Mouse (Mus musculus): ENCODE results near the gene Grwd1. TPM values are rescaled to one million over a fixed set of nuclear protein-coding genes. Genes with fewer than 3 reads are reported as not detected.

The Grwd1 gene
- polyA plus RNA-seq, 1 experiment = 25.5 TPM

DNA sequence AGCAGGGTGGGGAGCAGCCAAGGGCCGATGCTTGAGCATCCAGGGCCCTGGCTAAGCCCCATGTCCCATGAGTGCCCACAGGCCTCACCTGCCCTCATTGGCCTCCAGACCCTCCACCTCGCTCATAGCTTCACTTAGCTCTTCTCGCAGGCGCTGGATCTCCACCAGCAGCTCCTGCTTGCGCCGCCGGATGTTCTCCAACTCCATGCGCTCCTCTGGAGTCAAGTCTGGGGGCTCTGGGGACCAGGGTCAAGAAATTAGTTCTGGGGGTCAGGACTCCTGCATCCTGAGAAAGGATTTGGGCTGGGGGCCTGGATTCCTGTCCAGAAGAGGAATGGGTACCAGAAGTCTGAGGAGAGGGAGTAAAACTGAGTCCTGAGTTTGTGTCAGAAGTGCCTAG lies 17.8 kb downstream of the Grwd1 start:
- no peak for TF ChIP-seq CTCF (IDR thresholded peaks at IDR 0.05; ENCODE audit: borderline replicate concordance, extremely low read depth, insufficient read depth, insufficient read length)
- TF ChIP-seq POLR2A (IDR thresholded peaks at IDR 0.05; ENCODE audit: borderline replicate concordance, extremely low read depth, insufficient read depth, insufficient read length, poor library complexity, severe bottlenecking) = no peak
- no peak for DNase-seq (ENCODE audit: low read depth)

DNA sequence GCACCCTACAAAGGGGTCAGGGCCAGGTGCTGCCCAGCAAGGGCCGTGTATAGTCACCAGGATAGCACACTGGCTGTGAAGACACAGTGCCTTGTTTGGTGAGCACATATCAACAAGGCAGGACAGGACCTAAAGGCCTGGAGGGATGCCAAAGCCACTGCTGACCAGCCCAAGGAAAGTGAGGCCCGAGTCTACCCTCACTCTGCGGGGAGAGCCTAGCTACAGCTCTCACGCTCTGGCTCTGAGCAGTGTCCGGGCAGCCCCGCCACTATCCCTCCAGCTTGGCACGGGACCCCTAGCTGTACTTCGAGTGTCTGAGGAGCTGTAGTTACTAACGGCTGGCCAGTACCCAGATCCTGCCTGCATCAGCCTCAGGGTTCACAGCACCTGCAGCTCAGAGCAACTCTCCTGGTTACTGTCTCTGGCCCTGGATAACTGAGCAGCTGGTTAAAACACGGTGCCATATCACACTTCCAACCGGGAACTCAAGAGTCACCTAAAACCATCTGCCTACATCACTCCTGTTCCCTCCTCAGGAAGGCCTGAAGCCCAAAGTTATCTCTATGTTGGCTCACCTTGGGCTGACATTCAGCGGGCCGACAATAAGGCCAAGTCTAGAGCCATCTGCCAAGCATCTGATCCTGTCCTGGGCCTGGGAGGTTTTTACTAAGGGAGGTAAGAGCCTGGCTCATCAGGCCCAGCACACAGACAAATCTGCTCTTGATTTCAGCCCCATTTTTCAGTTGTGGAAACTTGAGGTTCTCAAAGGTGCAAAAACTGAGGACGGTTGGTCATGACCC lies 21.3 kb downstream of the Grwd1 start:
- DNase-seq (ENCODE audit: low read depth) = peak; percentile 15
- no peak for TF ChIP-seq POLR2A (IDR thresholded peaks at IDR 0.05; ENCODE audit: borderline replicate concordance, extremely low read depth, insufficient read depth, insufficient read length, poor library complexity, severe bottlenecking)
- no peak for TF ChIP-seq CTCF (IDR thresholded peaks at IDR 0.05; ENCODE audit: borderline replicate concordance, extremely low read depth, insufficient read depth, insufficient read length)

DNA sequence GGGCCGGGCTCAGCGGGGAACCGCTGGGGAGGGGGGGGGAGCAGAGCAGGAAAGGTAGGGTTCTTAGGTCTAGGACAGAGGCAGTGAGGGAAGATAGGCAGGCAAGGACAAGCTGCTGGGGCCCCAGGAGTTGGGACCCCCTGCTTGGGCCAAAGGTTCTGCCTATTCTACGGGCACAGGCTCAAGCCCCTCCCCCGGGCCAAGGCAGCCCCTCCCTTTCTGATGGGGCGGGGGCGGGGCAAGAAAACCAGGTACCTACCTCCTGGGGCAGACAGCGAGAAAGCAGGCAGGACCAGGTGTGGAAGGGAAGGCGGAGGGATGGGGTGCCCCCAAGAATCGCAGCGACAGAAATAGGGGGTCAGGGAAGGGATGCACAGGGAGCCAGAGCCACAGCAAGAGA lies 22.3 kb downstream of the Grwd1 start:
- TF ChIP-seq POLR2A (IDR thresholded peaks at IDR 0.05; ENCODE audit: borderline replicate concordance, extremely low read depth, insufficient read depth, insufficient read length, poor library complexity, severe bottlenecking) = no peak
- no peak for TF ChIP-seq CTCF (IDR thresholded peaks at IDR 0.05; ENCODE audit: borderline replicate concordance, extremely low read depth, insufficient read depth, insufficient read length)
- no peak for DNase-seq (ENCODE audit: low read depth)

DNA sequence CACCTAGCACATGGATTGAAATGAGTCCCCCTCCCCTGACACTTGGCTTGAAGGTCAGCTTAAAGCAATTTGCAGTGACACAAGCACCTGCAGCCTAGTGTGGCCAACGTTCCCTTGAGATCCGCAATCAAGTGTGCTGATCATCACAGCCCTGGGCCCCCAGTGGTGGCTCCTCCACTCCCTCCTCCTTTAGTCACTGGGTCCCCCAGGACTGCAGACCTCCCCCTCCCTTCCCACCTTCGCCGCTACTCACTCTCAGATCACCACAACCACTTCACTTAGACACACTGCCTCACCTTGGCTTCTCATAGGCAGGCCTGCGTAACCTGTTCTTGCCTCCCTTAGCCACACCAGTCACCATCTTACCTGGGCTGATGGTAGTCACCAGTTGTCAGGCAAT lies 24.8 kb downstream of the Grwd1 start:
- TF ChIP-seq CTCF (IDR thresholded peaks at IDR 0.05; ENCODE audit: borderline replicate concordance, extremely low read depth, insufficient read depth, insufficient read length) (no peak), POLR2A (IDR thresholded peaks at IDR 0.05; ENCODE audit: borderline replicate concordance, extremely low read depth, insufficient read depth, insufficient read length, poor library complexity, severe bottlenecking) (no peak)
- DNase-seq (ENCODE audit: low read depth) = peak; percentile 11

DNA sequence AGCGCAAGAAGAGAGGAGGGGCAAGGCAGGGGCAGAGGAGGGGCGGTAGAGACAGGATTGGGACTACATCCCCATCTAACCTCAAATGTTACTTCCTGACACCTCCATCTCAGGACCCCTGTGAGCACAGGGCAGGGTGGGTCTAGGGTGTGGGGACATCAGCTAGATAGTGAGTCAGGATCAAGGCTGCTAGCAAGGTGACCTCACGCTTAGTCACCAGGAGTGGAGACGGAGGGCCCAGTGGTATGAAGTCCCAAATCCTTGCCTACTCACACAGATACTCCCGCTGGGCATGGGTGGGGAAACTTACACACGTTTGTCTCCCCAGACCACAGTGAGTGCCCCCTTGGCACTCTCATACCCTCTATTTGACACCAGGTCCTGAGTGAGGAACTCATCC lies 28.2 kb downstream of the Grwd1 start:
- TF ChIP-seq POLR2A (IDR thresholded peaks at IDR 0.05; ENCODE audit: borderline replicate concordance, extremely low read depth, insufficient read depth, insufficient read length, poor library complexity, severe bottlenecking) (no peak), CTCF (IDR thresholded peaks at IDR 0.05; ENCODE audit: borderline replicate concordance, extremely low read depth, insufficient read depth, insufficient read length) (no peak)

DNA sequence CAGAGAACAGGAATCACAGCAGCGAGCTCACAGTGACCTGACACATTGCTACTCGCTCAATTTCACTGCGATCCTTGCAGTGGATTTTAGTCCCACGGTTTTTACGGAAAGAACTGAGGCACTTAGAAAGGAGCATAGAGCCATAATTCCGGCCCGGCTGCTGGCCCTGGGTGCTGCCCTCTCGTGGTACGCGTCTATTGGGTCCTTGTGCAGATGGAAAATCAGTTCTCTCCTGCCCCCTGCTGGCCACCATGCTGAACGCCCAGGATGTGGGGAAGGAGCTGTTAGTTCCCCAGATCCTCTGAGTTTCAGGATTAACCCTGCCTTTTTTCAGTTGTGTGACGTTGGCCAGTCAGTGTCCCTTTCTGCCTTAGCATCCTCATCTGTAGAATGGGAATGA lies 29.4 kb downstream of the Grwd1 start:
- peak; percentile 96 for DNase-seq (ENCODE audit: low read depth)

More for the DNA sequence above, 28.2 kb downstream of the Grwd1 start:
- DNase-seq (ENCODE audit: low read depth) = no peak

DNA sequence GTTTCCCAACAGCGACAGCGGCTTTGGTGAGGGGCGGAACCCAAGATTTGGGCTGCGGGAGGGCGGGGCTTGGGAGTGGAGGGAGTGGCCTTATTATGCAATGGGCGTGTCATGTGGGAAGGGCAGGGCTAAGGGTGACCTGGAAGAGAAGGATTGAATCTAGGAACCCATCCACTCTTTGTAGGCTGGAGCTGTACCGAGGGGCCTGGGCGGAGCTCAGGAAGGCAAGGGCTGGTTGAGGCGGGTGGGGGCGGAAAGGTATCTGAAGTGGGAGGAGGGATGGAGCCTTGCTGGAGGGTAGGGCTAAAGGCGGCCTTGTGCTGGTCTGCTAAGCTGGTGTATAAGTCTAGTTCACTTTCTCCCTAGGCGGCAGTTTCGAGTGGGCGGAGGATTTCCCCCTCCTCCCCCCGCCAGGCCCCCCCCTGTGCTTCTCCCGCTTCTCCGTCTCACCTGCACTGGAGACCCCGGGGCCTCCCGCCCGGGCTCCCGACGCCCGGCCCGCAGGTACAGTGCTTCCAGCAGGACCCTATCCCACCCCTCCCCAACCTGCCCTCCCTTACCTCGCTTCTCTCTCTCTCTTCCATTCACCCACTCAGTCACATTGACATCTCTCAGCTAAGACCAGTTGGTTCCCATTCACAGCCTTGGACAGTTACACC lies 30.1 kb downstream of the Grwd1 start:
- TF ChIP-seq POLR2A (IDR thresholded peaks at IDR 0.05; ENCODE audit: borderline replicate concordance, extremely low read depth, insufficient read depth, insufficient read length, poor library complexity, severe bottlenecking) (no peak), CTCF (IDR thresholded peaks at IDR 0.05; ENCODE audit: borderline replicate concordance, extremely low read depth, insufficient read depth, insufficient read length) (no peak)
- DNase-seq (ENCODE audit: low read depth) = no peak

More for the DNA sequence above, 29.4 kb downstream of the Grwd1 start:
- TF ChIP-seq CTCF (IDR thresholded peaks at IDR 0.05; ENCODE audit: borderline replicate concordance, extremely low read depth, insufficient read depth, insufficient read length) (peak; percentile 100), POLR2A (IDR thresholded peaks at IDR 0.05; ENCODE audit: borderline replicate concordance, extremely low read depth, insufficient read depth, insufficient read length, poor library complexity, severe bottlenecking) (no peak)

DNA sequence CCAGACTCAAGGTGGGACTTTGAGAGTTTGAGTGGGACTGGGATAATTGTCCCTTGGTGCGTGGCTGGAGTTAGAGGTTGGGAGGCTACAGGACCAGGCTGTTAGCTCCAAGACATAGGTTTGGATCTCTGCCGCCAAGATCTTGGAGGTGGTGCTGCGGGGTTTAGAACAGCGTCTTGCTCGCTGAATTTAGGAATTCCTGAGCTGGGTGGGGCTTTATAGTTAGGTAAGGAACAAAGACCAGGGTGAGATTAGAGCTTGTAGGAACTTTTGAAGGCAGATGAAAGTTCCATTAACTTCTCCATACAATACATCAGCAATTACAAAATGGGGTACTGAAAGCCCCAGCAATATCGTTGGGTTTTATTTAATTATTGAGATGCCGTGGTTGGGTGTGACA lies 30.7 kb downstream of the Grwd1 start:
- no peak for TF ChIP-seq POLR2A (IDR thresholded peaks at IDR 0.05; ENCODE audit: borderline replicate concordance, extremely low read depth, insufficient read depth, insufficient read length, poor library complexity, severe bottlenecking)
- no peak for TF ChIP-seq CTCF (IDR thresholded peaks at IDR 0.05; ENCODE audit: borderline replicate concordance, extremely low read depth, insufficient read depth, insufficient read length)
- no peak for DNase-seq (ENCODE audit: low read depth)

DNA sequence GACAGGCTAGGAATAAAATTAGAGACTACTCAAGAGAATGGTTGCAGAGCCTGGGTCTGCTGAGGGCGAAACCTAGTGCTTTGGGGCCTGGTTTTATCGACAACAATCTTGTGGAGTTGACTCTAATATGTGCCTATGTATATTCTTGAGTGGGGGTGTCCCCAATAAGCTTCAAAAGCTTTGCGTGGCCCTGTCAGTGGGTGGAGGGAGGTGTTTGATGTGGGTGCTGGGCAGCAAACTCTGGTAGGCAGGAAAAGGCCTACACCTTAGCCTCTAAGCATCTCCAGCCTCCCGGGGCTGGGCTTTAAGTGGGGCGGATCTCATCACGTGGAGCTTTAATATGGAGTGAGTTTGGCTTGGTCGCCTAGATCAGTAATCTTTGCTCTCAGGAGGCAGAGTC lies 31.8 kb downstream of the Grwd1 start:
- TF ChIP-seq POLR2A (IDR thresholded peaks at IDR 0.05; ENCODE audit: borderline replicate concordance, extremely low read depth, insufficient read depth, insufficient read length, poor library complexity, severe bottlenecking) (no peak), CTCF (IDR thresholded peaks at IDR 0.05; ENCODE audit: borderline replicate concordance, extremely low read depth, insufficient read depth, insufficient read length) (no peak)
- no peak for DNase-seq (ENCODE audit: low read depth)

DNA sequence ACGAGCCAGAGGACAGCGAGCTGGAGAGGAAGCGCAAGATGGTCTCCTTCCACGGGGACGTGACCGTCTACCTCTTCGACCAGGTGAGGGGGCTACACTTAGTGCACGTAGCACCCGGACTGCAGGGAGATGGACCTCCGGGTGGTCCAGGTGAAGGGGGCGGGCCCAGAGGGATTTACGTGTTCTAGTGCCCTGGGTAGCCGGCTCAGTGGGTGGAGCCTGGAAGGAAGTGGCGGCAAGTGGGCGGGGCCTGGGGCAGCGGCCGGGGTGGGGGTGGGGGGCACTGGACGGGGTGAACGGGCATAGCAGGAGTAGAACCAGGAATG lies 32.3 kb downstream of the Grwd1 start:
- TF ChIP-seq POLR2A (IDR thresholded peaks at IDR 0.05; ENCODE audit: borderline replicate concordance, extremely low read depth, insufficient read depth, insufficient read length, poor library complexity, severe bottlenecking) = no peak
- no peak for TF ChIP-seq CTCF (IDR thresholded peaks at IDR 0.05; ENCODE audit: borderline replicate concordance, extremely low read depth, insufficient read depth, insufficient read length)
- DNase-seq (ENCODE audit: low read depth) = no peak

DNA sequence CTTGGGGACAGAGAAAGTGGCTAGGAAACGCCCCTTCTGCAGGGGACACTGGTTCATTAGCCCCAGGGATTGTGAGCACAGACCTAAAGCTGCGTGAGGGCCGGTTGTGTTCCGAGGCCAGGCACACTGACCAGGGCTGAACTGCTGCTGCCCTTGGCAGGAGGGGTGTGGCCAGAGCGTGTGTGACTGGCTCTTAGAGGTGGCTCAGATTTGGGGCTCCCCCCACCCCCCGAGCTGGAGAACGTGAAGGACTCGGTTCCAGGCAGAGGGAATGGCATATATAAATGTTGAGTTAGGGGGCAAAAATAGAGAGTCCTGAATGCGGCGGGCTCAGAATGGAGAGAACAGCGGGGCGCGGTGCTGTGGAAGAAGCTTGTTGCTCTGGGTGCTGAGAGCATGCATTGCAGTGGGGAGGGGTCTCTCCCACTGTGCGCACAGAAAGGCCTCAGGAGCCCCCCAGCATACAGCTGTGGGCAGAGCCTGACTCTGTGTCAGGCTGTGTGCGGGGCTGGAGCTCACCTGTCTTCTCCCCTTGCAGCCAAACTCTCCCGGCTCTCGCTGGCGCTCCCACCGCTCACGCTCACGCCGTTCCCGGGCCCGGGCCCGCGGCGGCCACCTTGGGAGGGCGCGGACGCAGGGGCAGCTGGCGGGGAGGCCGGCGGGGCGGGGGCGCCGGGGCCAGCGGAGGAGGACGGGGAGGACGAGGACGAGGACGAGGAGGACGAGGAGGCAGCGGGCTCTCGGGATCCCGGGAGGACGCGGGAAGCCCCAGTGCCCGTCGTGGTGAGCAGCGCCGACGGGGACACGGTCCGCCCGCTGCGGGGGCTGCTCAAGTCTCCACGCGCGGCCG lies 32.9 kb downstream of the Grwd1 start:
- TF ChIP-seq POLR2A (IDR thresholded peaks at IDR 0.05; ENCODE audit: borderline replicate concordance, extremely low read depth, insufficient read depth, insufficient read length, poor library complexity, severe bottlenecking) (no peak), CTCF (IDR thresholded peaks at IDR 0.05; ENCODE audit: borderline replicate concordance, extremely low read depth, insufficient read depth, insufficient read length) (no peak)
- peak; percentile 23 for DNase-seq (ENCODE audit: low read depth)

Data from brain, embryonic 14.5 days (tissue).